Mouse (Mus musculus): Measurements from ENCODE around the gene Gm9857. TPM values are rescaled to one million over a fixed set of nuclear protein-coding genes. Genes with fewer than 3 reads are reported as not detected.

Gene Gm9857
- total and polyA plus RNA-seq, 3 experiments = not detected

DNA sequence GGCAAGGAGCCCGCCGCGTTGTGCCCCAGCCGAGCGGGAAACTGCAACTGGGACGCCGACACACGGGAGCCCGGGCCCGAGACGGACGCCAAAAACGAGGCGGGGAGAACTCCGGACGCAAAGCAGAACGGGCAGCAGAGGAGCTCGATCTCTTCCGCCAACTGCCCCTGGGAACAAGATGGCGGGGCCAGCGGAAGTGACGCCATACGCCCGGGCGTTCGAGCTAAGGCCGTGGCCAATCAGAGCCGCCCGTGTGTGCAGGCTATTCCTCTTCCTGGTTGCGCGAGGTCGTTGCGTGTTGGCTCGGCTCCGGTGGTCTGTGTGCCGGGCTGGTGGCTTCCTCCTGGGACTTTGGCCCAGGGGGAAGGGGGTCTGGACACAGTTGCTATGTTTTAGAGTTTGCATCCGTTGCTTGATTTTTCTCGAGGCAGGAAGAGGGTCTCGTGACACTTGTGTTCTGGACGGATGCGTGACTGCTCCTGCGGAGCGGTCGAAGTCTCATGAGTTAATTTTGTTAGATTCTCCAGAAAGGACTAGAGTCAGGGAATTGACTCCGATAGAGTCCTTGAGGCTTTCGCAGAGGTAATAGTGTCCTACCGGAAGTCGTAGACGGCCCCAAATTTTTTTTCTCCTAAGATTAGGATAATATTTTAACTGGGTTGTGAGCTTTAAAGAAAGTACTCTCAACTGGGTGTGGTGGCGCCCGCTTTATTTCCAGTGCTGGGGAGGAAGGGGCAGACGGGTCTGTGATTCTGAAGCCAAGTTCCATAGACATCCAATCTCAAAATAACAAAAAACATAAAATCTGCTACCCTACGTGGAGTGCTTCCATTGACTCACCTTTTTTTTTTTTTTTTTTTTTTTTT, 28.5 kb downstream of the Gm9857 start, which contains the start of gene Prpf38b:
Prpf38b (minus strand) TSS at position 180 of the 866 bp plus-strand sequence.
- Histone ChIP-seq H3K4me1 (ENCODE audit: control insufficient read depth, insufficient read depth, low read length) (peaks cover 7% of the 10 kb centered on the region), H3K9ac (ENCODE audit: low read depth, low read length) (peak within 1 kb of the TSS; percentile 92), H3K79me2 (replicated peaks; ENCODE audit: control insufficient read depth, insufficient read depth, low read length) (0 out of 2 replicates have a peak, but pooled peaks cover 3% of the 10 kb centered on the region), H3K4me3 (peak within 1 kb of the TSS; percentile 98), H3K27ac (peak within 1 kb of the TSS; percentile 96), H3K36me3 (ENCODE audit: control insufficient read depth, insufficient read depth, low read length) (peaks cover 19% of the 10 kb centered on the region), H3K27me3 (ENCODE audit: control insufficient read depth, insufficient read depth, low read length) (no peaks in the 10 kb centered on the region)
- peak; percentile 95 to 96 for DNase-seq
- intact Hi-C loops (cut with DNase I) = loop anchor here (5.0 to 10.0 kb wide), 4 partner anchors 54 to 347 kb away; partner anchors contain the start of genes Fam102b and Tmem167b
- TF ChIP-seq POLR2A (IDR thresholded peaks at IDR 0.05; ENCODE audit: insufficient read depth, low read depth, low read length) = peak; percentile 93
- TF ChIP-seq EP300 (IDR thresholded peaks at IDR 0.05; ENCODE audit: insufficient read depth, low read depth, low read length) = peak; percentile 61
- no peak for TF ChIP-seq CTCF (IDR thresholded peaks at IDR 0.05)
- under 1% methylated on average over 53 of the region's 53 CpGs for WGBS

DNA sequence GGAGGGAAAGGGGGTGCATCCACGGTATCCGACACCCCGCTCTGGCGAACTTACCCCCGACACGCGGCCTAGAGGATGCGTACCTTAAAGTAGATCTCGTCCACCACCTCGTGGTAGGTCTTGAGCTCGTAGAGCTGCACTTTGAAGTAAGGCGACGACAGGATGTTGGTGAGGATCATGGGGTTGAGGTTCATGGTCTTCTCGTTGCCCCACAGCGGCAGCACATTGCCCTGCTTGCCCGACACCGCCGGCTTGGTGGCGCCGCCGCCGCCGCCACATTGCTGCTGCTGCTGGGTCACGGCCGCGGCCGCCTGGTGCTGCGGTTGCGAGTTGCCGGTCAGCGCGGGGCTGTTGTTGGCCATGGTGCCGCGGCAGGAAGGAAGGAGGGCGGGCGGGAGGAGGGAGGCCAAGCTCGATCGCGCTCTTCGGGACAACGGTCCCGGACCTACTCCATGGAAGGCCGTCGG, 29.1 kb downstream of the Gm9857 start:
- DNase-seq = peak in 1 of 2 experiments; percentile 71
- H3K79me2 ChIP-seq (replicated peaks; ENCODE audit: control insufficient read depth, insufficient read depth, low read length) = 0 out of 2 replicates have a peak, but pooled peaks cover 3% of the 10 kb centered on the region
- peak overlapping the region; percentile 96 for H3K27ac ChIP-seq
- intact Hi-C loops (cut with DNase I) = loop anchor here (5.0 to 10.0 kb wide), 4 partner anchors 54 to 346 kb away; partner anchors contain the start of genes Fam102b and Tmem167b
- H3K4me3 ChIP-seq = peak overlapping the region; percentile 98
- WGBS = under 1% methylated on average over 44 of the region's 44 CpGs
- H3K9ac ChIP-seq (ENCODE audit: low read depth, low read length) = peak overlapping the region; percentile 92
- no peaks in the 10 kb centered on the region for H3K27me3 ChIP-seq (ENCODE audit: control insufficient read depth, insufficient read depth, low read length)
- H3K36me3 ChIP-seq (ENCODE audit: control insufficient read depth, insufficient read depth, low read length) = peaks cover 19% of the 10 kb centered on the region
- H3K4me1 ChIP-seq (ENCODE audit: control insufficient read depth, insufficient read depth, low read length) = peaks cover 7% of the 10 kb centered on the region
- TF ChIP-seq CTCF (IDR thresholded peaks at IDR 0.05) (peak; percentile 49), EP300 (IDR thresholded peaks at IDR 0.05; ENCODE audit: insufficient read depth, low read depth, low read length) (no peak)

DNA sequence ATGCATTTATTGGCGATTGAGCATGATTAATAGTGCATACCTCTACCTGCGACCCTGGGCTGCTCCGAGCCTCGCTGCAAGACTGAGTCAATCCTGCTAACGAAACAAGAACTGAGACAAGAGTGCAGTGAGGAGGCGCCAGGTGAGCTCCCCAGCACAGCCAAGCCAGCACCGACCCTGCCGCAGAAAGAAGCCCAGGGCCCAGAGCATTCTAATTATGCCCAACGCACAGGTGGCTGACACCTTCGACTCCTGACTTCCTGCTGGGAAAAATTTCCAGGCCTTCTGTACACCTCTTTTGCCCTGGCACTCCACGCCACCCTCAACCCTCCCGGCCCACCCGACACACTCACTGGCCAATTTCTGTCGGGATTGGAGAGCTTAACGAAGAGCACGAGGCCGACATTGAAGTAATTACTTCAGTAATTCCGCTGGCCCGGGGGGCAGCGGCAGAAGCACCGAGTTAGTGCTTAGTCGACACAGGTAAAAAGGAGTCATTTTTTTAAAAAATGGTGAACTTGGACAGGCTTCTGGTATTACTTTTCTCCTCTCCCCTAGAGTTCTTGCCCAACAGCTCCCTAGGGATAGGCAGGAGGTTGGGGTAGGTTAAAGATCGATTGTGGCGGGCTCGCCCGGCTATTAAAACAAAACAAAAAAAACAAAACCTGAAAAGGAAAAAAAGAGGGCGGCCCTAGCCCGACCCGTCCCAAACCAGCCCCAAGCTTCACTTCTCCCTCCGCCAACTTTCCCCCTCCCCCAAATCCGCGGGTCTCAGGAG, 29.8 kb downstream of the Gm9857 start:
- H3K79me2 ChIP-seq (replicated peaks; ENCODE audit: control insufficient read depth, insufficient read depth, low read length) = 0 out of 2 replicates have a peak, but pooled peaks cover 3% of the 10 kb centered on the region
- H3K27ac ChIP-seq = peak overlapping the region; percentile 96
- H3K36me3 ChIP-seq (ENCODE audit: control insufficient read depth, insufficient read depth, low read length) = peaks cover 22% of the 10 kb centered on the region
- peaks cover 7% of the 10 kb centered on the region for H3K4me1 ChIP-seq (ENCODE audit: control insufficient read depth, insufficient read depth, low read length)
- under 1% methylated on average over 32 of the region's 32 CpGs for WGBS
- peak overlapping the region; percentile 92 for H3K9ac ChIP-seq (ENCODE audit: low read depth, low read length)
- H3K4me3 ChIP-seq = peak overlapping the region; percentile 98
- TF ChIP-seq EP300 (IDR thresholded peaks at IDR 0.05; ENCODE audit: insufficient read depth, low read depth, low read length) = no peak
- TF ChIP-seq POLR2A (IDR thresholded peaks at IDR 0.05; ENCODE audit: insufficient read depth, low read depth, low read length) = no peak
- TF ChIP-seq CTCF (IDR thresholded peaks at IDR 0.05) = no peak
- no peaks in the 10 kb centered on the region for H3K27me3 ChIP-seq (ENCODE audit: control insufficient read depth, insufficient read depth, low read length)
- intact Hi-C loops (cut with DNase I) = loop anchor here (1.0 to 10.0 kb wide), 5 partner anchors 53 to 346 kb away; partner anchors contain the start of genes Fam102b and Tmem167b
- peak; percentile 9 to 27 for DNase-seq

GRCm38 (mm10) chr3:108902934-108903333, 37.3 kb downstream of the Gm9857 start:
- TF ChIP-seq EP300 (IDR thresholded peaks at IDR 0.05; ENCODE audit: insufficient read depth, low read depth, low read length) (no peak), CTCF (IDR thresholded peaks at IDR 0.05) (no peak), POLR2A (IDR thresholded peaks at IDR 0.05; ENCODE audit: insufficient read depth, low read depth, low read length) (no peak)
- 95% methylated on average over 6 of the region's 6 CpGs for WGBS
- H3K27me3 ChIP-seq (ENCODE audit: control insufficient read depth, insufficient read depth, low read length) = no peaks in the 10 kb centered on the region
- peaks cover 14% of the 10 kb centered on the region for H3K36me3 ChIP-seq (ENCODE audit: control insufficient read depth, insufficient read depth, low read length)
- no peak for DNase-seq
- no peak overlapping the region for H3K4me3 ChIP-seq
- intact Hi-C loops (cut with DNase I) = no loop called here
- H3K79me2 ChIP-seq (replicated peaks; ENCODE audit: control insufficient read depth, insufficient read depth, low read length) = no peaks in the 10 kb centered on the region
- H3K9ac ChIP-seq (ENCODE audit: low read depth, low read length) = no peak overlapping the region
- peaks cover 4% of the 10 kb centered on the region; the same call in 1 of the 2 replicates for H3K4me1 ChIP-seq (ENCODE audit: control insufficient read depth, insufficient read depth, low read length)
- H3K27ac ChIP-seq = no peak overlapping the region

- H3K27ac ChIP-seq = no peak overlapping the region
- H3K36me3 ChIP-seq (ENCODE audit: control insufficient read depth, insufficient read depth, low read length) = peaks cover 11% of the 10 kb centered on the region
- no peaks in the 10 kb centered on the region for H3K79me2 ChIP-seq (replicated peaks; ENCODE audit: control insufficient read depth, insufficient read depth, low read length)
- WGBS = 46% methylated on average over 2 of the region's 2 CpGs
- H3K9ac ChIP-seq (ENCODE audit: low read depth, low read length) = no peak overlapping the region
- no peaks in the 10 kb centered on the region for H3K27me3 ChIP-seq (ENCODE audit: control insufficient read depth, insufficient read depth, low read length)
- TF ChIP-seq CTCF (IDR thresholded peaks at IDR 0.05) (peak; percentile 60), EP300 (IDR thresholded peaks at IDR 0.05; ENCODE audit: insufficient read depth, low read depth, low read length) (no peak), POLR2A (IDR thresholded peaks at IDR 0.05; ENCODE audit: insufficient read depth, low read depth, low read length) (no peak)
- no peak for DNase-seq
- H3K4me3 ChIP-seq = no peak overlapping the region
- intact Hi-C loops (cut with DNase I) = no loop called here
- H3K4me1 ChIP-seq (ENCODE audit: control insufficient read depth, insufficient read depth, low read length) = peaks cover 4% of the 10 kb centered on the region; the same call in 1 of the 2 replicates
Measured at GRCm38 (mm10) chr3:108902038-108902437, 38.2 kb downstream of the Gm9857 start.

All from heart, adult 2 months (tissue).